Mouse (Mus musculus): ENCODE measurements around the gene Zfp109. TPM values are rescaled to one million over a fixed set of nuclear protein-coding genes. Genes with fewer than 3 reads are reported as not detected.

Zfp109 gene
- 2.1 TPM for total RNA-seq (2023)

GRCm38 (mm10) chr7:24237040-24237791 is at the start of gene Zfp109:
Gene Zfp109 (minus strand): TSS chr7:24237560.

GRCm38 (mm10) chr7:24270288-24270672 is 32.9 kb upstream of the Zfp109 start, which contains the start of gene Zfp93:
Gene Zfp93 (plus strand): TSS chr7:24270420.

GRCm38 (mm10) chr7:24254633-24255474 is 17.5 kb upstream of the Zfp109 start, which contains the start of gene Zfp108:
Gene Zfp108 (plus strand): TSS chr7:24254794.

GRCm38 (mm10) chr7:24211343-24211742 is 26.0 kb downstream of the Zfp109 start, which contains the start of gene Zfp111:
Gene Zfp111 (minus strand): TSS chr7:24211443.

Other genes starting within 250 kb of the Zfp109 start
- gene V1rd19, start 235.9 kb downstream of the Zfp109 start, total RNA-seq (2023), result not detected
- gene Vmn1r183, start 184.3 kb downstream of the Zfp109 start, total RNA-seq (2023), result not detected
- 36.7 TPM for gene Zfp180, start 155.6 kb downstream of the Zfp109 start, total RNA-seq (2023)
- 5.8 TPM for gene Zfp112, start 125.2 kb downstream of the Zfp109 start, total RNA-seq (2023)
- gene Zfp235, start 103.4 kb downstream of the Zfp109 start, total RNA-seq (2023), result 6.2 TPM
- gene Zfp114, start 62.5 kb downstream of the Zfp109 start, total RNA-seq (2023), result not detected
- 0.12 TPM for gene Zfp111, start 26.1 kb downstream of the Zfp109 start, total RNA-seq (2023)
- gene Zfp108, start 17.2 kb upstream of the Zfp109 start, total RNA-seq (2023), result not detected
- 2.5 TPM for gene Zfp93, start 32.9 kb upstream of the Zfp109 start, total RNA-seq (2023)
- gene Zfp61, start 63.7 kb upstream of the Zfp109 start, total RNA-seq (2023), result 7.8 TPM
- 2.6 TPM for gene Zfp94, start 79.1 kb upstream of the Zfp109 start, total RNA-seq (2023)
- not detected for gene Tescl, start 96.4 kb upstream of the Zfp109 start, total RNA-seq (2023)
- gene Lypd5, start 111.6 kb upstream of the Zfp109 start, total RNA-seq (2023), result not detected
- 175 TPM for gene Kcnn4, start 132.7 kb upstream of the Zfp109 start, total RNA-seq (2023)
- 142 TPM for gene Smg9, start 162.1 kb upstream of the Zfp109 start, total RNA-seq (2023)
- 3.0 TPM for gene Irgc1, start 214.7 kb upstream of the Zfp109 start, total RNA-seq (2023)
- 214 TPM for gene Plaur, start 224.9 kb upstream of the Zfp109 start, total RNA-seq (2023)
- gene Cadm4, start 244.5 kb upstream of the Zfp109 start, total RNA-seq (2023), result 0.76 TPM